Mouse (Mus musculus) heart, embryonic 13.5 days (tissue): Measurements from ENCODE around the gene Selenop. TPM values are rescaled to one million over a fixed set of nuclear protein-coding genes. Genes with fewer than 3 reads are reported as not detected.
"Not testable (repeated sequence)": the region's sequence is repeated elsewhere in the genome, so short reads cannot be mapped to it uniquely, and the experiment has no call there.

ENCODE experiments used
- ATAC-seq: fragments of 200-750 bp; cut with Nextera tagmentation; 2 replicates; pipeline ENCODE4 v1.8.0; 2017; ENCODE audit warnings: moderate TSS enrichment; ENCODE audit not compliant: insufficient number of reproducible peaks, low FRiP score, low TSS enrichment; ENCODE audit errors: extremely low read depth
- H3K27ac ChIP-seq: fragments of 300-500 bp; sonication (generic); replicated peaks from 2 replicates; pipeline ENCODE4 v1.5.1; 2015; ENCODE audit warnings: moderate library complexity, mild to moderate bottlenecking, inconsistent platforms
- H3K27me3 ChIP-seq: fragments of 300-500 bp; sonication (generic); replicated peaks from 2 replicates; pipeline ENCODE4 v1.6.1; 2015; ENCODE audit warnings: mild to moderate bottlenecking, inconsistent platforms
- H3K36me3 ChIP-seq: fragments of 300-500 bp; sonication (generic); 2 replicates; pipeline ENCODE4 v1.6.1; 2015; ENCODE audit warnings: mild to moderate bottlenecking, inconsistent platforms
- H3K4me1 ChIP-seq: fragments of 300-500 bp; sonication (generic); 2 replicates; pipeline ENCODE4 v1.6.1; 2015; ENCODE audit warnings: inconsistent platforms
- H3K4me2 ChIP-seq: fragments of 300-500 bp; sonication (generic); 2 replicates; pipeline ENCODE4 v1.6.1; 2015; ENCODE audit warnings: inconsistent platforms, mild to moderate bottlenecking, moderate library complexity
- H3K4me3 ChIP-seq: fragments of 300-500 bp; sonication (generic); 2 replicates; pipeline ENCODE4 v1.5.1; 2015; ENCODE audit warnings: moderate library complexity, mild to moderate bottlenecking, inconsistent platforms
- H3K9ac ChIP-seq: fragments of 300-500 bp; sonication (generic); 2 replicates; pipeline ENCODE4 v1.6.1; 2015; ENCODE audit warnings: inconsistent platforms, mild to moderate bottlenecking, moderate library complexity
- H3K9me3 ChIP-seq: fragments of 300-500 bp; sonication (generic); 2 replicates; pipeline ENCODE4 v1.6.1; 2016; ENCODE audit warnings: inconsistent platforms
- WGBS: fragments of 180-500 bp; shearing (Covaris S2); methylation state at CpG from one replicate; pipeline ENCODE4 v1.1.7; 2015; ENCODE audit warnings: mixed read lengths; 5-methylcytosine and 5-hydroxymethylcytosine counted together
- polyA plus RNA-seq: library from polyadenylated mRNA; unstranded; fragments of >200 nt; fragmentation: Nextera tagmentation; extraction: Ambion mirVana; gene quantifications from 2 replicates; pipeline ENCODE4 v1.2.1, GENCODE M21; 2015

The Selenop gene
- 119 and 124 TPM in 2 replicates for polyA plus RNA-seq

DNA sequence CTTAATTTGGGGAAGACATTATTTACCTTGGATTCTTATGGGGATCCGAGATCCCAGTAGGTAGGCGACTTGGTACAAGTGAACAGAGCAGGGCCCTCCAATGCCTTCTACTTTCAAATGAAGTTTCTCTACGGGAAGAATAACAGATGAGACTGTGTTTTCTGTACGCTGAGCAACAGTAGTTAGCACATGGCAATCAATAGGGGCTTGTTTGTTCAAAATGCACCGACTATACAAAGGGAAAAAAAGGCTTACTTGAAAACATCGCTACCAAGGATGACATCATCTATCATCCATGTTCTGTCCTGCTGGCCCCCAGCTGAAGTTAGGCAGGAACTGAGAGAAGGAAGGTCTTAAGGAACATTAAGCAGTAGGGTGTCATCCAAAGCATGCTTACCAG lies at the start of gene Selenop:
Gene Selenop, plus strand, starts transcription at position 301 of the 400 bp plus-strand sequence.
- H3K9ac ChIP-seq: no peak within 1 kb of the TSS
- H3K9me3 ChIP-seq: no peaks in the 10 kb centered on the region
- 78% methylated on average over 6 of the region's 6 CpGs for WGBS
- H3K4me2 ChIP-seq: no peak within 1 kb of the TSS
- ATAC-seq: no peak
- no peaks in the 10 kb centered on the region for H3K36me3 ChIP-seq
- H3K27ac ChIP-seq: peak within 1 kb of the TSS; percentile 86; the same call in 1 of the 2 replicates
- H3K4me3 ChIP-seq: no peak within 1 kb of the TSS
- H3K4me1 ChIP-seq: peaks cover 20% of the 10 kb centered on the region
- H3K27me3 ChIP-seq: no peaks in the 10 kb centered on the region

DNA sequence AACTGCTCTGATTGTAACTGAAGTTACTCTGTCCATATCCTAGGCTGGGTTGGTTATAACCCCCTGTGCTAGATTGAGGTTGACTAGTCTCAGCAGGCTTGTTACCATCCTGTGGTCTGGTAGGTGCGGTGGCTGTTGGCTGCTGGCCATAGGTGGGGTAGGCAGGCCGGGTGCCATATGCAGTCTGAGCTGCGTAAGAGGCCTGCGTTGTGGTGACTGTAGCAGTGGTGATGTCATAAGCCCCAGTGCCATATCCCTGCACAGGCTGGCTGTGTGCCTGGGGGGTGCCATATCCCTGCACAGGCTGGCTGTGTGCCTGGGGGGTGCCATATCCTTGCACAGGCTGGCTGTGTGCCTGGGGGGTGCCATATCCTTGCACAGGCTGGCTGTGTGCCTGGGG lies 49.7 kb upstream of the Selenop start:
- H3K27me3 ChIP-seq, H3K4me3 ChIP-seq, H3K4me2 ChIP-seq, H3K9ac ChIP-seq, H3K4me1 ChIP-seq, H3K9me3 ChIP-seq, H3K36me3 ChIP-seq, ATAC-seq, H3K27ac ChIP-seq: not testable (repeated sequence)
- WGBS: 88% methylated on average over 4 of the region's 4 CpGs

DNA sequence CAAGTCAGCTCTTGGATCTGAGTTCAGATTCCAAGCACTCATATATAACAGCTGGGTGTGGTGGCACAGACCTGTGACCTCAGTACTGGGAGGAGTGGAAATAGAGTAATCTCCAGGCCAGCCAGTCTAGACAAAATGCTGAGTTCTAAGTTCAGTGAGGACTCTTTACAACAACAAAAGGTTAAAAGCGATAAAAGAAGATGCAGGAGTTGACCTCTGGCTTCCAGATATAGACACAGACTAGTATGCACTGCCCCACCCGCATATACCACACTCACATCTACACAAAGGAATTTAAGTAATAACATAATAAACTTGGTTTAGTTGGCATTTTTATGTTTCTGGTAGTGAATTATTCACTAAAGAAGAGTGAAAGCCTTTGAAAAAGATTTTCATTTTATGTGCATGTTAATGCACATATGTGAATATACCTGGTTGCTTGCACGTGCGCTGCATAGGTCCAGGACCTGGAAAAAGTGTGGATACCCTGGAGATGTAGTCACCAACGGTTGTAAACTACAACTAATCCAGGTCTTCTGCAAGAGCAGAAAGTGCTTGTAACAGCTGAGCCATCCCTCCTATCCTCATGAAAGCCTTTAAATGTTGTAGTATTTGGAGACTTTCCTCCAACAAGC lies 45.4 kb upstream of the Selenop start:
- Histone ChIP-seq H3K4me1 (peaks cover 12% of the 10 kb centered on the region), H3K27ac (no peak overlapping the region), H3K4me3 (no peak overlapping the region), H3K4me2 (no peak overlapping the region), H3K9ac (no peak overlapping the region), H3K27me3 (no peaks in the 10 kb centered on the region), H3K9me3 (no peaks in the 10 kb centered on the region), H3K36me3 (no peaks in the 10 kb centered on the region)
- no peak for ATAC-seq
- WGBS: 79% methylated on average over 5 of the region's 5 CpGs

DNA sequence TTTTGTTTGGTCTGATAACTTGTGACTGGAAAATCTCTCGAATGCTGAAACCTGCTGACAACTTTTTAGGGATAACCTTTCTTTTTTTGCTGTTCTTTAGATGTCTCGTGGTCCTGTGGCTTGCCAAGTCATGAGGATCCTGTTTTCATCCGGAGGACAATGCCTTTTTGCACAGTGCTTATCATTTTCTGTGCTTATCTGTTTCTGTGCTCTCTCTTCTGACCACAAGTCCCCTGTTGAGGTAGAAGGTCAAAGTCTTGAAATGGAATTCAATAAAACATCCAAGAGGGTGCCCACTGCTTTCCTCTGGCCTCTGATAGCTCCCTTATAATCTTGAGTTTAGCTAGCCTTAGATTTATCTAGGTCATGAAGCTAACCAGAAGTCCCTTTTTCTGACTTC lies 41.8 kb upstream of the Selenop start:
- Histone ChIP-seq H3K36me3 (no peaks in the 10 kb centered on the region), H3K9me3 (no peaks in the 10 kb centered on the region), H3K27ac (no peak overlapping the region), H3K9ac (no peak overlapping the region), H3K27me3 (no peaks in the 10 kb centered on the region), H3K4me3 (no peak overlapping the region), H3K4me2 (no peak overlapping the region), H3K4me1 (peaks cover 16% of the 10 kb centered on the region)
- 45% methylated on average over 3 of the region's 3 CpGs for WGBS
- no peak for ATAC-seq

DNA sequence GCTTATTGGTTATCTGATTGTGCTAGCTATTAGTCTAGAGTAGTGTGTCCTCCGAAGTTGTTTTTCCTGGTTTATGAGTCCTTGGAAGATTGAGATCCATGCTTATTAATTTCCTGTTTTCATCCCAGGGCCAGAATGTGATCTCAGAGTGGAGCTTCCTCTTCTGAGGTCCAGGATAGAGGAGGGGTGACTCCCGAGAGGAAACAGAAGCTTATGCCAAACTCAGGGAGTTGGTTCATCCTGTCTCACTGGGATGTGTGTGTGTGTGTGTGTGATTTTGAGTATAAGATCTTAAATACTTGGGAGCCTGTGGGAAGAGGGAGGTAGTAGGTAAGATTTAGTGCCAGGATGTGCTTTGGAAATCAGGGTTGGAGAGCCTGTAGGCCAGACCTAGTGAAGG lies 40.2 kb upstream of the Selenop start:
- H3K4me3 ChIP-seq: no peak overlapping the region
- no peak overlapping the region for H3K9ac ChIP-seq
- peaks cover 19% of the 10 kb centered on the region for H3K4me1 ChIP-seq
- 49% methylated on average over 2 of the region's 2 CpGs for WGBS
- no peak overlapping the region for H3K4me2 ChIP-seq
- no peaks in the 10 kb centered on the region for H3K36me3 ChIP-seq
- no peaks in the 10 kb centered on the region for H3K9me3 ChIP-seq
- no peak overlapping the region for H3K27ac ChIP-seq
- no peak for ATAC-seq
- no peaks in the 10 kb centered on the region for H3K27me3 ChIP-seq

DNA sequence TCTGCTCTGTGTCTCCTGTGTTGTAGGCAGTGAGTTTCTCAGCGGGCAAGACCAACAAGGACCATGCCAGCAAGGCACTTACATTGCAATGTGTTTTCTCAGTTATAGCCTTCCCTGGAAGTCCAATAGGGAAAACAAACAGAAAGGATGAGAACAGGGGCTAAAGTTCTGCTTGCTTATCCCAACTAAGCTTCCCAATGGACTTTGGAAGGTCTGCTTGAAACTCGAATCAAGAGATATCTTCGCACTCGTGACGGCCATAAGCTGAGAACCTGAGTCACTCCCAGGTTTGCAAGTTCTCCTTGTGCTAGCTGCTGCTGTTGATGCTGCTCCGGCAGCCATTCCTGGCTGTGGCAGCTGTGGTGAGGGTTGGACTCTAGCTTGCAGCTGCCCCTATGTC lies 39.4 kb upstream of the Selenop start:
- no peak overlapping the region for H3K9ac ChIP-seq

DNA sequence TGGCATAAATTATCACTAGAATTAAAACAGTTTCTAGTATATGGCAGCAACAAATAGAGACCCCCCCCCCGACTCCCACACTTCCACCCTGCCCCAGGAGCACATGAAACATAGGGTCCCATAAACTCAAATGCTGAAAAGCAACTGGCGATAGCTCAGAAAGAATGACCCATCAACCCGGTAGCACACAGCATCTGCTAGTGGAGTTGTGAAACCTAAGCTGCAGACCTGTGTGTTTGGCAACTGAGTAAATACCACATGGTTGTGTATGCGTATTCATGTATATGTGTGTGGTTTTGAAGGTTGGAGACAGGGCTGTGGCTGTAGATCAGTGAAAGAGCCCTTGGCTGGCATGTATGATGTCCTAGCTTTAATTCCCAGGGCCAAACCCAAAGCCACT lies 37.3 kb upstream of the Selenop start:
- Histone ChIP-seq H3K4me3 (no peak overlapping the region), H3K36me3 (no peaks in the 10 kb centered on the region), H3K9me3 (no peaks in the 10 kb centered on the region), H3K9ac (no peak overlapping the region), H3K4me1 (peaks cover 19% of the 10 kb centered on the region), H3K27ac (no peak overlapping the region), H3K27me3 (no peaks in the 10 kb centered on the region), H3K4me2 (no peak overlapping the region)
- no peak for ATAC-seq
- 87% methylated on average over 4 of the region's 4 CpGs for WGBS

More for the DNA sequence above, 39.4 kb upstream of the Selenop start:
- H3K4me3 ChIP-seq: no peak overlapping the region
- no peaks in the 10 kb centered on the region for H3K9me3 ChIP-seq
- no peak for ATAC-seq
- 75% methylated on average over 6 of the region's 6 CpGs for WGBS
- H3K27ac ChIP-seq: no peak overlapping the region
- no peaks in the 10 kb centered on the region for H3K36me3 ChIP-seq
- no peak overlapping the region for H3K4me2 ChIP-seq
- peaks cover 19% of the 10 kb centered on the region for H3K4me1 ChIP-seq
- no peaks in the 10 kb centered on the region for H3K27me3 ChIP-seq

DNA sequence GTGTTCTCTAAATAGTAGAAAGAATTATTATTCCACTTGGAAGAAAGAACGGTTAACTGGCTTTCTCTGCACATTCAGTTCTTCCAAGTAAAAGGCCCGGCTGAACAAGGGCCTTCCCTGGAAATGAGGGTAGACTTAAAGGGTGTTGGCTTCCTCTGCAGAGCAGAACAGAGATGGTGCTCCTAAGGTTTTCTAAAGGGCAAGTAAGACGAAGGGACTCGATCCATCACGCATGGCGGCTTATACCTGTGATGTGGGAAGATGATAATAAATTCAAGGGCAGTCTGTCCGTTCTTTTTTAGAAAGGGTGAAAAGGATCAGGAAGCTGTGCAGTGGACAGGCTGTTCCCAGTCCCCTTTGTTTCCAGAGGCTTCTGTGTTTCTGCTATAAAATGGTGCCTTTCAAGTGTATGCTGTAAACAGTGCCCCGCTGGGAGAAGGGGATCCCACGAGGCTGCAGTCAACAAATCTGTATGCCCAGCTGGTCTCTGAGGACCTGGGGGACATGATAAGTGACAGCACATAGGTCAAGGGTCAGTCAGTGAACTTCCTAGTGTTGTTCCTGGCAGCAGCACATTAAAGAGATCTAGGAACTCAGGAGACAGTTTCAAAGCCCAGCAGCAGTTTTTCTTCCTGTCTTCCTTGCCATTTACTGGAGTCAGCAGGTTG lies 36.0 kb upstream of the Selenop start:
- peaks cover 13% of the 10 kb centered on the region for H3K4me1 ChIP-seq
- no peak overlapping the region for H3K4me2 ChIP-seq
- H3K36me3 ChIP-seq: no peaks in the 10 kb centered on the region
- WGBS: 52% methylated on average over 9 of the region's 9 CpGs
- no peaks in the 10 kb centered on the region for H3K9me3 ChIP-seq
- no peak for ATAC-seq
- no peak overlapping the region for H3K9ac ChIP-seq
- no peak overlapping the region for H3K27ac ChIP-seq
- H3K4me3 ChIP-seq: no peak overlapping the region
- H3K27me3 ChIP-seq: no peaks in the 10 kb centered on the region

DNA sequence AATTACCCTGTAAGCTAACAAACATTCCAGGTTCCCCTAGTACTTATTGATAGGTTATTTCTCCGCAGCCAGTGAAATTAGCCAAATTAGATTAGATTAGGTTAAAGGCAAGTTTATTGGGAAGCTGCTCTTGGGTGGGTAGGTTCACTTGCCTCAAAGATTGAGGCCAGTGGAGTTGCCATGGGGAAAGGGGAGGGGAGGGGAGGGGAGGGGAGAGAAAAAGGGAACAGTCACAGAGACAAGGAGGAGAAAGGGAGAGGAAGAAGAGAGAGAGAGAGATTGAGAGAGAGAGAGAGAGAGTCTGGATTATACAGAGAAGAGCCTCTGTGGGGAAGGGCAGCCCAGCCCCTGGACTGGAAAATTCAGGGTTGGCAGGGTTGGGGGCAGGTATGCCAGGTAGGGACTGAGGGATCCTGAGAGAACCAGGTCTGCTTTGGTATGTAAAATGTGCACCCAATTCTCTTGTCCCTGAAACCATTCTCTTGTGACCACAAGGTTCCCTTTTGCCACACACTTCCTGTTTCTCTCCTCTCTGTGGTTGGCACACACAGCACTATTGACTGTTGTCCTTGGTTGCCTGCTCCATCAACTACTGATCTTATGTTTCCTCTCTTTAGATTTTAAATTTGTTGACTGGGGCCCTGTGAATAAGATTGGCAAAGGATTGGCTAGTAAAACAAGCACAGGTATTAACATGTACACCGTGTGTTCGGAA lies 34.4 kb upstream of the Selenop start:
- H3K27ac ChIP-seq: no peak overlapping the region
- no peak overlapping the region for H3K4me3 ChIP-seq
- H3K4me2 ChIP-seq: no peak overlapping the region
- no peak for ATAC-seq
- no peaks in the 10 kb centered on the region for H3K9me3 ChIP-seq
- H3K36me3 ChIP-seq: no peaks in the 10 kb centered on the region
- WGBS: 85% methylated on average over 3 of the region's 3 CpGs
- no peak overlapping the region for H3K9ac ChIP-seq
- no peaks in the 10 kb centered on the region for H3K27me3 ChIP-seq
- H3K4me1 ChIP-seq: 0 out of 2 replicates have a peak, but pooled peaks cover 3% of the 10 kb centered on the region

DNA sequence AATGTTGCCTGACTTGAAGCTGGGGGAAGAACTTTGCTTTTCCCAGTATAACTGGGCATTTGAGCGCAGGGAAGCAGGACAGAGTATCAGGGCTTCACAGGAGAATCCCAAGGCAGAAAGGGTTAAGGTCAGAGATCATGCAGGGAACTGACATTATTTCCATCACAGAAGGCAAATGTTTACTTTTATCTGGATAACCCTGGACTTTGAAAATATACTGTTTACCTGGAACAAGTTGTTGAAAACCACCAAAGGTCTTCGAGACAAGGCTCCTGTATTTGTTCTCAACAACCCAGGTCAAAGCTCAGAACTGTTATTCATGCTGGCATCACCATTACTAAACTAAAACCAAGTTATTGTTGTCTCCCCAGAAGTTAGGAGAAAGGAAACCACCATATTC lies 32.0 kb upstream of the Selenop start:
- Histone ChIP-seq H3K9me3 (no peaks in the 10 kb centered on the region), H3K27ac (no peak overlapping the region), H3K9ac (no peak overlapping the region), H3K4me2 (no peak overlapping the region), H3K27me3 (no peaks in the 10 kb centered on the region), H3K4me1 (0 out of 2 replicates have a peak, but pooled peaks cover 3% of the 10 kb centered on the region), H3K36me3 (no peaks in the 10 kb centered on the region), H3K4me3 (no peak overlapping the region)
- 74% methylated on average over 2 of the region's 2 CpGs for WGBS
- ATAC-seq: no peak

DNA sequence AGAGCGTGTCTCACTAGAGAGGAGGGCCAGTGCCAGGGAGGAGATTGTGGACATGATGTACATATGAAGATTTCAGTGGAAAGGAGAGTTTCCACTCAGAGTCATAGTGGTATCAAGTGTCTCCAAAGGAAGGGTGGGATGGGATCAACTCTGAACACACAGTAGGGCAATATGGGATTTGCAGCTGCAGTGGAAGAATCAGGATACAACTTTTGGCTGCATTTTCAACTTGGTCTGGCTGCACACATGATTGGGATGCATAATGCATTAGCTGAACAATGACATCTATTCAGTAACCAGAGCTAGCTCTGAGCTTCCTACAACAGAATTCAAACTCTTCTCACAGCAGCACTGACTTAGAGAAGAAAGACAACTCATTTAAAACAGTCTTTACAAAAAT lies 30.4 kb upstream of the Selenop start:
- H3K27me3 ChIP-seq: no peaks in the 10 kb centered on the region
- H3K4me1 ChIP-seq: no peaks in the 10 kb centered on the region
- no peaks in the 10 kb centered on the region for H3K9me3 ChIP-seq
- H3K27ac ChIP-seq: no peak overlapping the region
- no peak overlapping the region for H3K4me2 ChIP-seq
- no peak overlapping the region for H3K9ac ChIP-seq
- no peak for ATAC-seq
- 83% methylated on average over 1 of the region's 1 CpGs for WGBS
- H3K36me3 ChIP-seq: no peaks in the 10 kb centered on the region
- H3K4me3 ChIP-seq: no peak overlapping the region
